Mouse (Mus musculus) olfactory bulb, adult 2 months (tissue): ENCODE data around the gene Gm15294.

Experiments
- CTCF ChIP-seq: fragments of 200-500 bp; IDR thresholded peaks from 2 replicates; pipeline ENCODE4 v1.5.1; 2012; ENCODE audit warnings: low read depth, mild to moderate bottlenecking, low read length, moderate library complexity; ENCODE audit not compliant: insufficient read depth
- POLR2A ChIP-seq: fragments of 200-500 bp; IDR thresholded peaks from 2 replicates; pipeline ENCODE4 v1.6.1; 2012; ENCODE audit warnings: mild to moderate bottlenecking, low read depth, low read length, moderate library complexity; ENCODE audit not compliant: insufficient read depth

DNA sequence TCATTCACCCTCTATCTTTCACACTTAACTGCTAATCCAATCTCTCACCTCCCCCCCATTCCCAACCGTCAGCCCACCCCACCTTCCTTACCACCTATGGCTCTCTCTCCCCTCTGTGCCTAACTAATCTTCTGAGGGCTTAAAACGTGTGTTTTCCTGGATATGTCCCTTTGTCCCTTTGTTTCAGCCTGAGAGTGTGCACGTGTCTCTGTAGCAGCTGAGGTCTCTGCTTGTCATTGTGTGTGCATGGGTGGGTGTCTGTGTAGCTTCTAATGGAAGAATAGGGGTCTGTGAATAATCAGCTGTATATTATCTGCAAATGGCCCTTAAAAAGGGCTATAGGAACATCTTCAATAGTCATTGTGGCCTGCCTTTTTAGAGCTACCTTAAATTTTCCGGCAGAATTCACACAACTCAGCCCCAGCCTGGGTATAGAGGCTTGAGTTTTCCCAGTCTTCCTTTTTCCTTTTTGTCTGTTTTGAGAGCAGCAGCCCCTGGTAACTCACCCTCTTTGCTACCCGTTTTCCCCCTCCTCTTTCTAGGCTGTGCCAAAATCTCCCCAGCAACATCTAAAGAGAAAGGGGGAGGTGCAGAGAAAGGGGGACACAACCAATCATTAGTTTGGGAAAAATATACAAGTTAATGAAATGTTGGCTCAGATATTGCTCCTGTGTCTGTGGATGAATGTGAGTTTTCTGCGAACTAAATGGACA lies 19.2 kb downstream of the Gm15294 start:
- TF ChIP-seq CTCF (no peak), POLR2A (no peak)
